Mouse (Mus musculus) embryonic fibroblast, embryonic 13.5 days (primary cell): Measurements from ENCODE around the gene Kbtbd8. TPM values are rescaled to one million over a fixed set of nuclear protein-coding genes. Genes with fewer than 3 reads are reported as not detected.

Experiments used
- H3K27ac ChIP-seq: 2 replicates; pipeline ENCODE4 v1.5.1; 2012; ENCODE audit warnings: low read length, control low read depth, inconsistent platforms; ENCODE audit not compliant: insufficient read depth
- H3K4me1 ChIP-seq: 2 replicates; pipeline ENCODE4 v1.6.1; 2011; ENCODE audit warnings: low read length; ENCODE audit not compliant: control insufficient read depth, insufficient read depth
- H3K4me3 ChIP-seq: 2 replicates; pipeline ENCODE4 v1.5.1; 2011; ENCODE audit warnings: mild to moderate bottlenecking, control low read depth, low read length; ENCODE audit not compliant: insufficient read depth
- CTCF ChIP-seq: IDR thresholded peaks from 2 replicates; pipeline ENCODE4 v1.5.1; 2011; ENCODE audit warnings: mild to moderate bottlenecking, control low read depth, low read length, moderate library complexity, borderline replicate concordance; ENCODE audit not compliant: insufficient read depth
- POLR2A ChIP-seq: IDR thresholded peaks from 2 replicates; pipeline ENCODE4 v1.6.1; 2011; ENCODE audit warnings: low read depth, mild to moderate bottlenecking, control low read depth, low read length, moderate library complexity
- polyA plus RNA-seq: library from polyadenylated mRNA; stranded (reverse); fragments of >200 nt; gene quantifications from 2 replicates; pipeline ENCODE4 v1.2.4, GENCODE M21; 2011; ENCODE audit warnings: low read depth; ENCODE audit not compliant: missing spikeins, insufficient read length

Kbtbd8 gene
- polyA plus RNA-seq, result 1.4 and 1.8 TPM in 2 replicates

DNA sequence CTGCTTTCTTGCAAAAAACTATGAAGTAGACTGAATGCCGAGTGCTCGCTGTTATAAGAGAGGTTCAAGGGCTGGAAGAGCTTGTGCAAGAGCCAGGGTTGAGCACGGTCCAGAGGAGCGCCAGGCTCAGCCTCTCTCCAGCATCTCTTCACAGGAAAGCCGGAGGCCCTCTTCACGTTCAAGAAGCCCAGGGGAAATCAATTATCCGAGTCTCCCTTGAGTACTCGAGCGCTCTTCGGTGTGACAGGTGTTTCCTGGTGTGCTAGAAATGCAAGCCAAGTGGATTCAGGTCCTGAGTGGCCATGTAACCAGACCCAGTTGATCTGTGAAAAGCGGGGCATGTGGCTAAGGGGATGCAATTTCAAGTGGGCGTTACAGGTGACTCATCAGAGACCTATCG lies at the start of gene Kbtbd8:
TSS of gene Kbtbd8 (plus strand) at position 295 of the 400 bp plus-strand sequence.
- H3K4me1 ChIP-seq, result no peaks in the 10 kb centered on the region
- H3K27ac ChIP-seq, result no peak within 1 kb of the TSS
- H3K4me3 ChIP-seq, result peak within 1 kb of the TSS; percentile 79
- no peak for TF ChIP-seq POLR2A
- TF ChIP-seq CTCF, result no peak

DNA sequence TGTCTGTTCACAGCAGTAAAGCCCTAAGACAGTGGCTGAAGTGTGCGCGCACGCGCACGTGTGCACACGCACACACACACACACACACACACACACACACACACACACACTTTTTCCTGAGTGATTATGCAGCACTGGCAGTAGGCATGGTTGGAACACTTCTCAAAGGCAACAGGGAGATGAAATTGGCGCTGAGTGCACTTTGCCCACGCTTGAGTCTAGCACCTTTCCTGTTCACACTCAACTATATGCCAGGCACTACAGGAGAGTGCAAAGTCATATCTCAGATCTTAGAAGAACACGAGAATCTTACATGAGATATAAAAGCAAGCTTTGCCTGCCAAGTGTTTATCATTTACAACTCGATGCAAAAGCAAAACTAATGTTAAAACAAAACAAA lies 47.3 kb upstream of the Kbtbd8 start:
- no peak overlapping the region for H3K4me3 ChIP-seq

DNA sequence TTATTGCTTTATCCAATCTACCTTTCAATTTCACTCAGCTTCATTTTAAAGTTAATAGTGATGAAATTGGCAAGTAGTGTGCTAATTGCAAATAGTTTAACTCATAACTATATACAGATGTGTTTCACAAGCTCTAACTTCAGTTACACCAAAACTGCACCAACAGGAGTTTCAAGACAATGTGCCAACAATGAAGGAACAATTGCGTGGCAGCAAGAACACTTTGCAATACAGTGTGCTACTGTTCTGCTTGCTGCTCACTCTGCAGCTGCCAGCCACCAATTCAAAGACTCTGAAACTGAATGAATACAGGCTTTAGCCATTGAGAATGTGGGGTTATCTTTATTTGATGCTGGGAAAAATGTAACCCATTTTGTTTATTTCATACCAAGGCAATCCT lies 31.8 kb upstream of the Kbtbd8 start:
- Histone ChIP-seq H3K27ac (no peak overlapping the region), H3K4me1 (no peaks in the 10 kb centered on the region), H3K4me3 (no peak overlapping the region)
- TF ChIP-seq POLR2A, result no peak
- TF ChIP-seq CTCF, result no peak

More for the DNA sequence above, 47.3 kb upstream of the Kbtbd8 start:
- no peaks in the 10 kb centered on the region for H3K4me1 ChIP-seq
- TF ChIP-seq POLR2A (no peak), CTCF (no peak)
- H3K27ac ChIP-seq, result no peak overlapping the region

DNA sequence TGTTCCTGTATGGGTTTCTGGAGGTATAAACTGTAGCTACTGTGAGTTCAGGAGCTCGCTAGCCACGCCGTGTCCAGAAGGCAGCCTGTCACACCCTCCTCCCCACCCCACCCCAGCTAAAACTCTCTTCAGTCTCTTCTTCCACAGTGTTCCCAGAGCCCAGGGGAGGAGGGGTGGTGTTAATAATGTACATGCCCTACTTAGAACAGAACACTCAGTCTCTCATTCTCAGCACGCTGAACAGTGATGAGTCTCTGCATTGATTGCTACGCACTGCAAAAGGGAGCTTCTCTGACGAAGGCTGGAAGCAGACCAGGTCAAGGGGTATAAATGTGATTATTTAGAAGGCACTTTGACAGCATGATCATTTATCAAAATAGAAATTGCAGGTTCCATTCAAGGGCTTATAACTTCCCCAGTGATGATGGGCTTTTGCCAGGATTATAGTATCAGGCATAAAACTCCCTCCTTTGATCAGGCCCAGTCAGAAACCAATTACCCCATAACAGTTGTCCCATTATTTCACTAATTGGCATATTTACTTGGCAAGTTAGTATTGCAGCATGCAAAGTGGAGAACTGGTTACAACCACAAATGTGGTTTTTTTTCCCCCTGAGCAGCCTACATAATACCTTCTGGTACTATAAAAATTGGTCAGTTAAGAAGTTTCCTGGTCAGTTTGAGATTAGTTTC lies 29.7 kb upstream of the Kbtbd8 start:
- Histone ChIP-seq H3K27ac (no peak overlapping the region), H3K4me3 (no peak overlapping the region), H3K4me1 (no peaks in the 10 kb centered on the region)
- TF ChIP-seq CTCF, result no peak
- TF ChIP-seq POLR2A, result no peak

DNA sequence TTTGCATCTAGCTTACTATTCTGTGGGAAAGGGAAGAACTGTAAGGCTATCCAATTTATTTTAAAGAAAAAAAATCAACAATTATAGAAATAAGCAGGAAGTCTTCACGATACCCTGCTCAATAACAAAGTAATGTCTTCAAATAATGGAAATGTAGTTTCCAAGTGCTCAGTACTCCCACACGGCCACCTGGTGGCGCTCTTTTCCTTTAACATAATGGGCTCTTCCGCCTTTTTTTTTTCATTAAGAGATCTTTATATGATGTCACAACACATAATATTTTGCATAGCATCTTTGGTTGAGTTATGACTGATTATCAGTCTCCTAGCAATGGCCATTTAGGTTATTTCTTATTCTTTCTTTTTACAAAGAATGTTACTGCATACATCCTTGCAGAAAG lies 29.0 kb upstream of the Kbtbd8 start:
- Histone ChIP-seq H3K4me1 (no peaks in the 10 kb centered on the region), H3K4me3 (no peak overlapping the region), H3K27ac (no peak overlapping the region)
- no peak for TF ChIP-seq CTCF
- no peak for TF ChIP-seq POLR2A

DNA sequence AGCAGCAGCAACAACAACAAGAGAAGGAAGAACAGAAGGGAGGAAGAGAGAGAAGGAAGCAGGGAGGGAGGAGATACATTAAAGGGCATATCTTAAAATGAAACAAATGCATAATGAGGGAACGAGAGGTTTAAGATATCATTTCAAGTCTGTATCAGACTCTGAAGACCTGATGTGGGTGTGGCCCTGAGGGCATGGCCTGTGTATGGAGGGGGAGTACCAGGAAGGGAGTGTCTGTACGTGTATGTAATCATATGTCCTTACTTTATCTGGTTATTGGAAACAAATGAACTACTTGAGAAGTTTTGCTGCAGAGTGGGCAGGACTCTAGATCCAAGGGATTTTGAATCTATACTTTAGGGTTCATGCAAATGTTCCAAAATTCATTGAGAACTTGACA lies 22.3 kb upstream of the Kbtbd8 start:
- no peak overlapping the region for H3K4me3 ChIP-seq
- no peaks in the 10 kb centered on the region for H3K4me1 ChIP-seq
- TF ChIP-seq CTCF (no peak), POLR2A (no peak)
- no peak overlapping the region for H3K27ac ChIP-seq

DNA sequence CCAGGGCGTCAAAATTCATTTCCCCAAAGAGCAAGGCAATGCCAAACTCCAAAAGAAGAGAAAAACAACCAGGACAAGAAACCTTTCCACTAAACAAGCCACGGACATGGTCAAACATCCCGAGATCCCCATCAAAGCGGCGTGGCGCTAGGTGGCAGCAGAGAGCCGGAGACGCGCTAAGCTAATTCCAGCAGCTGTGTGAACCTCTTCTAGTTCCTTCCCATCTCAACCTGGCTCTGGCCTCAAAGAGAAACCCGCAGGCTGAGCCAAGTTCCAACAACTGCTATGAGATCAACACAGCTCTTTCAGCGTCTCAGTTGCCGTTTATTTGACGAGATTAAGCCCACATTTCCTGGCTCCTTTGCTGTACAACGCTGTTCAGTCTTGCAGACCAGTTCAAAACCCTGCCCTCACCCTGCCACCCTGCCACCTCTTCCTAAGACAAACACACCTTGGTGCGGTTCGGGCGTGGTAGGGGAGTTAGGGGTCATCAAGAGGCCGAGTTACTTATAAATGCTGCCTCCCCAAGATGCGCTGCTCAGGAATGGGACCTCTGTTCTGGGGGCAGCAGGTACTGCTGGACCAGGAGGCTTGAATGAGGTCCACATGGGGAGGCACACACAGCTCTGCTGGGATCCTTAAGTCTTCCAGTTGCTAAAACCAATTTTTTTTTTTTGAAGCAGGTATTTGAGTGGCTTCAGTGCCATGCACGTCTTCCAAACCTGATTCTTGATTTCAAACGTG lies 18.5 kb upstream of the Kbtbd8 start:
- Histone ChIP-seq H3K4me3 (no peak overlapping the region), H3K4me1 (no peaks in the 10 kb centered on the region), H3K27ac (no peak overlapping the region)
- TF ChIP-seq POLR2A (no peak), CTCF (peak; percentile 96)

DNA sequence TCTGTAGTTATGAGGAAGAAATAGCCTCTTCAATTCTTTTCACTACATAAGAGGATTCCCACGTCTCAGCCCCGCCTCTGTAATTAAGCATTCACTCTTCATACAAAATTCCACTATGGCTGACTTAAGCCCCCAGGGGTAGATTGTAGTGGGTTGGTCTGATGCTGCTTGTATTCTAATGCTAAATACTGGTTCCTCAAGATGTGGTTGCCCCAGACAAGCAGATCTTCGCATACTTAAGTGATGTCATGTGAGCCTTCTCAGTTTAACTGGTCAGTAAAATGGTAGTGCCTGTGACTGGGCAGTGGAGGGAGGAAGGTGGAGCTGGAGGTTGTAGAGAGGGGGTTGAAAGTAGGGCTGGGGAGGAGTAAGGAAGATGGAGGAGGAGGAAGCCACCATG lies 13.3 kb upstream of the Kbtbd8 start:
- TF ChIP-seq CTCF (no peak), POLR2A (no peak)
- Histone ChIP-seq H3K4me3 (no peak overlapping the region), H3K27ac (no peak overlapping the region), H3K4me1 (no peaks in the 10 kb centered on the region)

DNA sequence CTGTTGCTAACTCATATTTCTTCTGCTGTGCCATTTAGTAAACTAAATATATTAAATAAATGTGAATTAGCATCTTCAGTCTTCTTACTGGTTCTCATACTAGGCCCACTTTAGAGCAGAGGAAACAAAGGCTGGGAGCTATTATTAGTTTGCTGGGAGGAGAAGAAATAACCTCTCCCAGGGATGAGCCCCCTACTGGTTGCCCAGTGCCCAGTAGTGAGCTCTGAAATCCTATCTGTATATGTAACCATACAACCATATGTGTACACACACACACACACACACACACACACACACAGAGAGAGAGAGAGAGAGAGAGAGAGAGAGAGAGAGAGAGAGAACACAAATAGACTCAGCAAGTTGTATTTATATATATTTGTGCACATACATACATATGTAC lies 8.6 kb upstream of the Kbtbd8 start:
- Histone ChIP-seq H3K4me1 (no peaks in the 10 kb centered on the region), H3K4me3 (no peak overlapping the region)

More for the DNA sequence above, 8.6 kb upstream of the Kbtbd8 start:
- H3K27ac ChIP-seq, result no peak overlapping the region
- no peak for TF ChIP-seq POLR2A
- no peak for TF ChIP-seq CTCF
